Mouse (Mus musculus): ENCODE measurements at regions not wholly inside any gene's neighbourhood (a gene's known extent, or its start where the extent isn't known, plus 50 kb on each side); places are given as distances from the start of the nearest gene placed in this dataset.

GRCm38 (mm10) chr13:54285968-54286367, 85.2 kb upstream of the Cplx2 start:
- DNase-seq (ENCODE audit: low spot score, missing footprints) (no peak), ATAC-seq (ENCODE audit: low FRiP score) (no peak)
- no peaks in the 10 kb centered on the region for H3K36me3 ChIP-seq (ENCODE audit: control insufficient read depth, insufficient read depth, low read length)
- no peaks in the 10 kb centered on the region; the same call in 1 of the 2 replicates for H3K27me3 ChIP-seq (ENCODE audit: control insufficient read depth, insufficient read depth, low read length)
- H3K4me1 ChIP-seq (ENCODE audit: control insufficient read depth, insufficient read depth, low read length): peaks cover 7% of the 10 kb centered on the region
- no peaks in the 10 kb centered on the region for H3K9me3 ChIP-seq (ENCODE audit: control insufficient read depth, low read length)
- WGBS: 89% methylated on average over 10 of the region's 10 CpGs
- H3K4me3 ChIP-seq (ENCODE audit: low read depth, low read length): no peak overlapping the region
- no peak overlapping the region for H3K4me2 ChIP-seq
- no peak overlapping the region for H3K9ac ChIP-seq (ENCODE audit: low read length)
- H3K27ac ChIP-seq (ENCODE audit: low read depth, low read length): no peak overlapping the region

- no peak for ATAC-seq (ENCODE audit: low FRiP score)
- Histone ChIP-seq H3K4me2 (no peak overlapping the region), H3K4me1 (ENCODE audit: control insufficient read depth, insufficient read depth, low read length) (peaks cover 7% of the 10 kb centered on the region), H3K27ac (ENCODE audit: low read depth, low read length) (no peak overlapping the region), H3K9me3 (ENCODE audit: control insufficient read depth, low read length) (no peaks in the 10 kb centered on the region), H3K9ac (ENCODE audit: low read length) (no peak overlapping the region), H3K36me3 (ENCODE audit: control insufficient read depth, insufficient read depth, low read length) (no peaks in the 10 kb centered on the region), H3K4me3 (ENCODE audit: low read depth, low read length) (no peak overlapping the region), H3K27me3 (ENCODE audit: control insufficient read depth, insufficient read depth, low read length) (no peaks in the 10 kb centered on the region; the same call in 1 of the 2 replicates)
- DNase-seq (ENCODE audit: low spot score, missing footprints): no peak
- 89% methylated on average over 11 of the region's 11 CpGs for WGBS
Measured at GRCm38 (mm10) chr13:54286616-54287015, 84.5 kb upstream of the Cplx2 start.

- no peak overlapping the region for H3K4me3 ChIP-seq (ENCODE audit: low read depth, low read length)
- ATAC-seq (ENCODE audit: low FRiP score) (no peak), DNase-seq (ENCODE audit: low spot score, missing footprints) (no peak)
- H3K9ac ChIP-seq (ENCODE audit: low read length): no peak overlapping the region
- WGBS: 91% methylated on average over 9 of the region's 9 CpGs
- H3K27ac ChIP-seq (ENCODE audit: low read depth, low read length): no peak overlapping the region
- H3K36me3 ChIP-seq (ENCODE audit: control insufficient read depth, insufficient read depth, low read length): no peaks in the 10 kb centered on the region
- H3K9me3 ChIP-seq (ENCODE audit: control insufficient read depth, low read length): no peaks in the 10 kb centered on the region
- no peak overlapping the region for H3K4me2 ChIP-seq
- H3K27me3 ChIP-seq (ENCODE audit: control insufficient read depth, insufficient read depth, low read length): no peaks in the 10 kb centered on the region
- H3K4me1 ChIP-seq (ENCODE audit: control insufficient read depth, insufficient read depth, low read length): no peaks in the 10 kb centered on the region
Measured at GRCm38 (mm10) chr13:54290066-54290465, 81.1 kb upstream of the Cplx2 start.

- H3K27ac ChIP-seq (ENCODE audit: low read depth, low read length): no peak overlapping the region
- H3K4me2 ChIP-seq: no peak overlapping the region
- H3K4me1 ChIP-seq (ENCODE audit: control insufficient read depth, insufficient read depth, low read length): peaks cover 7% of the 10 kb centered on the region
- no peak for ATAC-seq (ENCODE audit: low FRiP score)
- WGBS: 82% methylated on average over 6 of the region's 6 CpGs
- no peak overlapping the region for H3K9ac ChIP-seq (ENCODE audit: low read length)
- H3K4me3 ChIP-seq (ENCODE audit: low read depth, low read length): no peak overlapping the region
- DNase-seq (ENCODE audit: low spot score, missing footprints): no peak
- H3K9me3 ChIP-seq (ENCODE audit: control insufficient read depth, low read length): no peaks in the 10 kb centered on the region
- no peaks in the 10 kb centered on the region for H3K27me3 ChIP-seq (ENCODE audit: control insufficient read depth, insufficient read depth, low read length)
- H3K36me3 ChIP-seq (ENCODE audit: control insufficient read depth, insufficient read depth, low read length): no peaks in the 10 kb centered on the region
Measured at GRCm38 (mm10) chr13:54292394-54292793, 78.8 kb upstream of the Cplx2 start.

DNA sequence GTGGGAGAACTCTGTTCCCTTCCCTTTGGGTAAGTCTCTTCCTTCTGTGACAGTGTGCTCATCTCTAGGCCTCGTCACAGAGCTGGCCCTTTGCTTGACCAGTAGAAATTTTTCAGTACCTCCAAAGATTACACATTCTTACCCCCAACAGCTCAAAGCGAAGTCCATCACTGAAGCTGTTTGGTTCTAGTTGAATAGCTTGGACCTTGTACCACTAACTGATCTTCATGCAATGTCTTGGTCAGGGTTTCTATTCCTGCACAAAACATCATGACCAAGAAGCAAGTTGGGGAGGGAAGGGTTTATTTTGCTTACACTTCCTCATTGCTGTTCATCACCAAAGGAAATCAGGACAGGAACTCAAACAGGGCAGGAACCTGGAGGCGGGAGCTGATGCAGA, 78.1 kb upstream of the Cplx2 start:
- Histone ChIP-seq H3K4me1 (ENCODE audit: control insufficient read depth, insufficient read depth, low read length) (peaks cover 7% of the 10 kb centered on the region), H3K9ac (ENCODE audit: low read length) (no peak overlapping the region), H3K27me3 (ENCODE audit: control insufficient read depth, insufficient read depth, low read length) (no peaks in the 10 kb centered on the region), H3K9me3 (ENCODE audit: control insufficient read depth, low read length) (no peaks in the 10 kb centered on the region), H3K27ac (ENCODE audit: low read depth, low read length) (no peak overlapping the region), H3K4me3 (ENCODE audit: low read depth, low read length) (no peak overlapping the region), H3K36me3 (ENCODE audit: control insufficient read depth, insufficient read depth, low read length) (no peaks in the 10 kb centered on the region), H3K4me2 (no peak overlapping the region)
- WGBS: 82% methylated on average over 3 of the region's 3 CpGs
- DNase-seq (ENCODE audit: low spot score, missing footprints) (no peak), ATAC-seq (ENCODE audit: low FRiP score) (no peak)

- H3K9me3 ChIP-seq (ENCODE audit: control insufficient read depth, low read length): no peaks in the 10 kb centered on the region
- 75% methylated on average over 5 of the region's 5 CpGs for WGBS
- ATAC-seq (ENCODE audit: low FRiP score) (no peak), DNase-seq (ENCODE audit: low spot score, missing footprints) (no peak)
- H3K4me2 ChIP-seq: no peak overlapping the region
- no peak overlapping the region for H3K9ac ChIP-seq (ENCODE audit: low read length)
- H3K27ac ChIP-seq (ENCODE audit: low read depth, low read length): no peak overlapping the region
- H3K27me3 ChIP-seq (ENCODE audit: control insufficient read depth, insufficient read depth, low read length): no peaks in the 10 kb centered on the region; the same call in 1 of the 2 replicates
- no peaks in the 10 kb centered on the region for H3K36me3 ChIP-seq (ENCODE audit: control insufficient read depth, insufficient read depth, low read length)
- H3K4me1 ChIP-seq (ENCODE audit: control insufficient read depth, insufficient read depth, low read length): peaks cover 7% of the 10 kb centered on the region
- H3K4me3 ChIP-seq (ENCODE audit: low read depth, low read length): no peak overlapping the region
Measured at GRCm38 (mm10) chr13:54295475-54296259, 75.5 kb upstream of the Cplx2 start.

- H3K27me3 ChIP-seq (ENCODE audit: control insufficient read depth, insufficient read depth, low read length): no peaks in the 10 kb centered on the region; the same call in 1 of the 2 replicates
- ATAC-seq (ENCODE audit: low FRiP score) (no peak), DNase-seq (ENCODE audit: low spot score, missing footprints) (no peak)
- H3K4me3 ChIP-seq (ENCODE audit: low read depth, low read length): no peak overlapping the region
- no peak overlapping the region for H3K27ac ChIP-seq (ENCODE audit: low read depth, low read length)
- no peak overlapping the region for H3K9ac ChIP-seq (ENCODE audit: low read length)
- H3K9me3 ChIP-seq (ENCODE audit: control insufficient read depth, low read length): no peaks in the 10 kb centered on the region
- no peak overlapping the region for H3K4me2 ChIP-seq
- peaks cover 7% of the 10 kb centered on the region for H3K4me1 ChIP-seq (ENCODE audit: control insufficient read depth, insufficient read depth, low read length)
- H3K36me3 ChIP-seq (ENCODE audit: control insufficient read depth, insufficient read depth, low read length): no peaks in the 10 kb centered on the region
- WGBS: 6% methylated on average over 1 of the region's 1 CpGs
Measured at GRCm38 (mm10) chr13:54296260-54296555, 74.9 kb upstream of the Cplx2 start.

GRCm38 (mm10) chr13:54298851-54299250, 72.3 kb upstream of the Cplx2 start:
- Histone ChIP-seq H3K36me3 (ENCODE audit: control insufficient read depth, insufficient read depth, low read length) (no peaks in the 10 kb centered on the region), H3K27ac (ENCODE audit: low read depth, low read length) (no peak overlapping the region), H3K4me3 (ENCODE audit: low read depth, low read length) (no peak overlapping the region), H3K27me3 (ENCODE audit: control insufficient read depth, insufficient read depth, low read length) (no peaks in the 10 kb centered on the region; the same call in 1 of the 2 replicates), H3K9me3 (ENCODE audit: control insufficient read depth, low read length) (no peaks in the 10 kb centered on the region), H3K4me2 (no peak overlapping the region), H3K4me1 (ENCODE audit: control insufficient read depth, insufficient read depth, low read length) (peaks cover 18% of the 10 kb centered on the region), H3K9ac (ENCODE audit: low read length) (no peak overlapping the region)
- DNase-seq (ENCODE audit: low spot score, missing footprints): no peak
- 75% methylated on average over 8 of the region's 8 CpGs for WGBS
- ATAC-seq (ENCODE audit: low FRiP score): no peak

DNA sequence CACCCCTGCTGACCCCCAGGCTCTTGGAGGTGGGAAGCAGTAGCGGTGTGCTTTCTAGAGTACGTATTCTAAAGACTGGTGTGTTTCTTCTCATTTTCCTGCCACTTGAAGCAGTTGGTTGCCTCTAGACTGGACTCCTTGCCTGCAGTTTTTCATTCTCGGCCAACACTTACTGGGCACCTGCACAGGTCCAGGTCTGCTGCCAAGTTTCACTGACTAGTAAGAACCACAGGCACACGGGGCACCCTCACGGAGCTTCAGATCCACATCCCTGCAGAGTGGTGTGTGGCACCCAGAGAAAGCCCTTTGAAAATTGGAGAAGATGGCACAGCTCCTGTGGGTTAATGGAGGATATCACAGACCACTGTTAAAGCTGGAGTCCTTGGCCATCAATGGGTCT, 71.9 kb upstream of the Cplx2 start:
- H3K4me2 ChIP-seq: no peak overlapping the region
- no peak overlapping the region for H3K9ac ChIP-seq (ENCODE audit: low read length)
- H3K36me3 ChIP-seq (ENCODE audit: control insufficient read depth, insufficient read depth, low read length): no peaks in the 10 kb centered on the region
- no peak overlapping the region for H3K4me3 ChIP-seq (ENCODE audit: low read depth, low read length)
- peaks cover 22% of the 10 kb centered on the region for H3K4me1 ChIP-seq (ENCODE audit: control insufficient read depth, insufficient read depth, low read length)
- H3K27ac ChIP-seq (ENCODE audit: low read depth, low read length): no peak overlapping the region
- H3K27me3 ChIP-seq (ENCODE audit: control insufficient read depth, insufficient read depth, low read length): no peaks in the 10 kb centered on the region; the same call in 1 of the 2 replicates
- ATAC-seq (ENCODE audit: low FRiP score): no peak
- 92% methylated on average over 5 of the region's 5 CpGs for WGBS
- DNase-seq (ENCODE audit: low spot score, missing footprints): peak; percentile 41
- H3K9me3 ChIP-seq (ENCODE audit: control insufficient read depth, low read length): no peaks in the 10 kb centered on the region

Data from midbrain, embryonic 11.5 days (tissue).